Mouse (Mus musculus) left cerebral cortex, postnatal 14 days (tissue): ENCODE data around the gene Slc25a31. TPM values are rescaled to one million over a fixed set of nuclear protein-coding genes. Genes with fewer than 3 reads are reported as not detected.

Experiments used
- DNase-seq, 2 experiments: peaks; one replicate each; pipeline ENCODE4 v3.0.0; 2021 to 2022; ENCODE audit warnings: low spot score in 2 of 2, mixed read lengths in 1 of 2
- intact Hi-C: fragments of 180-260 bp; cut with DNase I; formaldehyde crosslinking; loops from one replicate; pipeline ENCODE4 v1.15.1; 2025
- long read RNA-seq, 2 experiments: library from polyadenylated mRNA; stranded (forward); transcript quantifications; one replicate each; pipeline ENCODE4 v2.0.0; 2021
- total RNA-seq, 2 experiments: library from RNA; stranded (reverse); gene quantifications; 2 replicates each; pipeline ENCODE4 v1.2.3; 2021

Slc25a31 gene
- total RNA-seq, result not detected
- long read RNA-seq, experiment 1, result 0 reads
- long read RNA-seq, experiment 2, result 0 reads

DNA sequence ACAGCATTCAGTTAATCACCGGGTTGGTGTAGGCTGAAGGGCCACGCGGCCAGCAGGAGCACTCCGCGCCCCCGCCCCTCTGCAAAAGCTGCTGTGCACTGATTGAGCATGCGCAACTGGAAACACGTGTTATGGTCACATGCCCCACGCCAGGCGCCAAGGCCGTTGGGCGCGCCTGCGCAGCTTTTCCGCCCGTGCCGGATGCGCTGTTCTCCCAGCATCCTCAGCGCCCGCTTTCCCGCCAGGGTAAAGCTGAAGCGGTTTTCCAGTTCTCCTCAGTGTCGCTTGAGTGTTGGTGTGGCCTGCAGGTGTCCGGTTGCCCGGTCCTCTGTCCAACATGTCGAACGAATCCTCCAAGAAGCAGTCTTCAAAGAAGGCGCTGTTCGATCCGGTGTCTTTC, at the start of gene Slc25a31:
Slc25a31 (plus strand) TSS at position 201 of the 400 bp plus-strand sequence.
- intact Hi-C loops, result no loop called here
- no peak for DNase-seq

DNA sequence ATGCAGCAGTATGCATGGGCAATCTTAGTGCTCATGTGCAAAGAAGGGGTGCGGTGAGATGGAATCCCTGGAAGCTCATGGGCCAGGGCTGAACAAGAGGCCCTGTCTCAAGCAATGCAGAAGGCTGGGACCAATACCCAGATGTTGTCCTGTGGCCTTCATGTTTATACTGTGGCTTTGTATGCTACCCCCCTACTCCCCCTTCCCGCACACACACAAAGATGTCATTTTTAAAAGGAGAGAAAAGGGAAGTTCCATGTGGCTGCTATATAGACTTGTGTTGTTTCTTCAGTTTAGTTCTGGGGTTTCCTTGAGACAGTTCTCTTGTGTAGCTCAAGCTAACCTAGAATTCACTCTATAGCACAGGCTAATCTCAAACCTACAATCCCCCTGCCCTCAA, 48.4 kb upstream of the Slc25a31 start:
- intact Hi-C loops, result no loop called here
- DNase-seq, result no peak

DNA sequence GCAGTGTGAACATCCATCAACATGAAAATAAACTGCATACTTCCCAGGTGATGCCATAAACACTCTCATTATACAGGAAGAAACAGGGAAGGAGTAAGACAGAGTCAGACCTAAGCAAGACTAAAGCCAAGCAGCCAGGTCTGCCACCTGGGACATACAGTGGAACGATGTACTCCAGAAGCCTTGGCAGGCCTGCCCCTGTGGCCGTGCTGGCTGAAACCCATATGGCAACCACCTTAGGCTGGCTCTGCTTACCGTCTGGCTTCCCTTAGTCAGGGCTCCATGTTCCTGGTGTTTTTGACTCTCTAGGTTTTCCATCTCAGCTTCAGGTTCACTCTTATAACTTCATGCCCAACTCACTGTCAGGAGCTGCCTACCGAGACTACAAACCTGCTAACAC, 42.5 kb upstream of the Slc25a31 start:
- intact Hi-C loops, result no loop called here
- no peak for DNase-seq

DNA sequence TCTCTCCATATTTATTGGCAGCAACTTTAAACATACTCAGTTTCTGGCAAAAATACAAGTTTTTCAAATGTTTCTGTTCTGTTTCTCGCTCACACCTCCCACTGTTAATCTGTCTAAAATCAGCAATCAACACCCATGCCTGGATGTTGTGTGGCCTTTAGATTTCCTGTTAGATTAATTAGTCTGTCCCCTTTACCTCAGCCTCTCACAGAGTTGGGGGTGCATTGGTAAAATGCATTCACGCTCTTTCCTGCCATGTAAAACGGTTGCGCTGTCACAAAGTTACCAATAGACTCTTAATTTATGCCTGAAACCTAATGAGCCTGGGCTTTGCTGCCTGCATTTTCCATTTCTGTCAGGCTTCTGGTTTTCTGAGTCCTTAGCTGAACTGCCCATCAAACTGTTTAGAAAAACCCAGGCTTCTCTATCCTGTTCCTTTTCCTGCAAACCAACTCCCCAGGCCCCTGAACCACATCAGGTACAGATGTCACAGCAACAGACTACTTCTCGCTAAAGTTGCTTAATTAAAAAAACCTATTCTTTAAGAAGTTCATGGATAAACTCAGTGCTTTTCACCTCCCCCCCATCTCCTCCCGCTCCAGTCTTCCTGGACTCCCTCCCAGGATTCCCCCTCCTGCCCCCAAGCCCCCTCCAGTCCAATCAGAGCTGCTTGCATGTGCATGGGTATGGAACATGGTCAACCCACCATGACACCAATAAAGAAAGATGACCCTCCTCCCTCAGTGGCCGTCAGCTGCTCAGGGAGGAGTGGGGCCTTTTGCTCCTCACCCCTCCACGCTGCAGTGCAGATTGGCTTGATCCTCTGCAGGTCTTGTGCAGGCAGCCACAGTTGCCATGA, 41.6 kb upstream of the Slc25a31 start:
- intact Hi-C loops, result no loop called here
- DNase-seq, result no peak

DNA sequence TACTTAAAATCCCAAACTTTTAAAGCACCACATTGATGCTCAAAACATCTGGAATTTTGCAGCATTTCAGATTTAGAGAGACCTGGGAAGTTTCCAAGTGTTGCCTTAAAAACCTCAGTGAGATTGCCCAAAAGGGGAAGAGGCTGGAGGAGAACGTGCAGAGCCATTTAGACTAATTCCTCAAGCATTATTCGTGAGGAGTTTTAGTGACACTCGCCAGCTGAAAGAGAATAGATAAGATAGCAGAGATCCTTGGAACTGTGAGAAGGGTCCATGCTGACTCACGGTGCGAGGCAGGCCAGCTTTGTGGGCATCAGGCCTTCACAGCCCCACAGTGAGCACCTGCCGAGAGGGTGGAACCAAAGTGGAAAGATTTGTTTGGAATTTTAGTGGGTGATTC, 39.8 kb upstream of the Slc25a31 start:
- DNase-seq, result no peak
- intact Hi-C loops, result no loop called here

DNA sequence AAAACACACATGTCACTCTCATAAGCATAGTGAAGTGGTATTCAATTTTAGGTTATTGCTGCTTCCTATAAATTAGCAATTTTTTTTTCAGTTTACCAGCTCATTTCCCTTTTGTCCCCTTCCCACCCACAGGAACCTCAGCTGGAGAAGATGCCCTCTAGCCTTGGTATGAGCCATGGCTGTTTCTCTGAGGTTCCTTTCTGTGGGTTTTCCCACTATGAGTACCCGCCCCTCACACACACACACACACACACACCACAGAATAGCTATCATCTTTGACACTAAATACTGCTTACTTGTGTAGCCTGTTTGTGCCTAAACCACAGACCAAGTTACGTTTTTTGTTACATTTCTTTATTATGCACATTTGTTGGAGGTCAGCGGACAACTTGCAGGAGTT, 39.3 kb upstream of the Slc25a31 start:
- no peak for DNase-seq
- intact Hi-C loops, result no loop called here

DNA sequence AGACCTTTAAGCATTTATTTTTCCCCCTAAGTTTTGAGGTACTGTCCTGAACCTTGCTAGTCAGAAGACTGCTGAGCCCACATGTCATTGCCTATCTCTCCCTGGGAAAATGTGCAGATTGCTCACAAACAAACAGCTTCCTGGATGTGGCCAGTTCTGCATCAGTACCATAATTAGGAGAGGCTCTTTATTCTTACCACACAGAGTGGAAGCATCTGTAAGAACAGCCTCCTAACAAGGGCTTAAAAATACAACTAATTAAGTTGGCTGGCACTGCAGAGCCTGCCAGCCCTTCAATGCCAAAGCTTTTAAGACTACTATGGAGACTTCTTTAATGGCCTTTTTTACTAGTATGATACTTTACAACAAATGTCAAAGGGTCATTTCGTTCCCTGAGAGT, 35.1 kb upstream of the Slc25a31 start:
- no peak for DNase-seq
- intact Hi-C loops, result no loop called here

DNA sequence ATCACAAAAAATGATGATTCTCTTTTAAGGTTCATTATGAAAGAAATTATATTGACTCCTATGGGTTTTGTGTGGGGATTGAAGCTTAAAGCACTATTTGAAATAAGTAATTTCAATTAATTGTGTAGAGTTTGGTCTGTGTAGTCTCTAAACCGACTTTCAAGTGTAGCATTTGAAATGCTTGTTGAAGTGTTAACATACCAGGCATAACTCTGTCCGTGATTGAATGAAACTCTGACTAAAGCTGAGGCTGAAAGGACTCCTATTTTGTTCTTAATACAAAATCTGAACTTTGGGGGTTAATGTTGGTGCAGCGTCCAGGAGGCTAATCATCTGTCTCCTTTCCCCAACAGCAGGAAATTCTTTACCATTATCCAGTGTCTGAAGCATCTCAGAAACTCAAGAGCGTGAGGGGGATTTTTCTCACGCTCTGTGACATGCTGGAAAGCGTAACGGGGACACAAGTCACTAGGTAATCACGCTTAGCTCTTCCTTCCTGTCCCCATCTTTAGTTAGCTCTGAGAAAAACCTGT, 33.7 kb upstream of the Slc25a31 start:
- DNase-seq, result no peak
- intact Hi-C loops, result no loop called here

DNA sequence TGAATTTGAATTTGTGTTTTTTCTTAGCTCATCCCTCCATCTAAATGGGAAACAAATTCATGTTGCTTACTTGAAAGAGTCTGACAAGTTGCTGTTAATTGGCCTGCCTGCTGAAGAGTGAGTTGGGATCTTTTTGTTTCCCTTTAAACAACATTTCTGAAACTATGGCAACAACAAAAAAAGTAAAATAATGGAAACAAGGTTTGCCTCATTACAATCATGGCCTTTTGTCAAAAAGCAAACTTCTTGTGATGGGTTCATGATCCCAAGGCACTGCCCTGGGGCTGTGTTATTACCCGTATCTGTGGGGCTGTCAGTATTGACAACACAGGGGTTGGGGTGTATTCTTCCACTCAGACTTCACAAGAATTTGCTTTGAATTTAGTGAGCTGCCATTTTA, 29.8 kb upstream of the Slc25a31 start:
- intact Hi-C loops, result no loop called here
- DNase-seq, result no peak

DNA sequence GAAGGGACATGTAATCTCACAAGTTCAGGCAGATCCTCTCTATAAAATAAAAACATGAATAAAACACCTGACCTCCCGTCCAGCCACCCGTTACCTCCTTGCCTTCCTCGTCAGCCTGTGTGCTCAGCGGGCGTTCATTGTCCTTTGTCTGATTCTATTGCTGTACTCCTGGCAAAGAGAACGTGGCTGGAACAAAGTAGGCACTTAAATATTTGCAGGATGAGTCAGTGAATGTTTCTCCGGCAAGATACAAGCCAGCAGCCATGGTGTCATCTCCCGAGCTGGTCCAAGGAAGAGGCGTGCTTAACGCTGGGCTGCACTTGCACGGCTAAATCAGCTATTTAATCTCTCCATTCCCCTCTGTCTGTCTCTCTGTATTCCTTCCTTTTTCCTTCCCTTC, 26.3 kb upstream of the Slc25a31 start:
- intact Hi-C loops, result no loop called here
- DNase-seq, result no peak

DNA sequence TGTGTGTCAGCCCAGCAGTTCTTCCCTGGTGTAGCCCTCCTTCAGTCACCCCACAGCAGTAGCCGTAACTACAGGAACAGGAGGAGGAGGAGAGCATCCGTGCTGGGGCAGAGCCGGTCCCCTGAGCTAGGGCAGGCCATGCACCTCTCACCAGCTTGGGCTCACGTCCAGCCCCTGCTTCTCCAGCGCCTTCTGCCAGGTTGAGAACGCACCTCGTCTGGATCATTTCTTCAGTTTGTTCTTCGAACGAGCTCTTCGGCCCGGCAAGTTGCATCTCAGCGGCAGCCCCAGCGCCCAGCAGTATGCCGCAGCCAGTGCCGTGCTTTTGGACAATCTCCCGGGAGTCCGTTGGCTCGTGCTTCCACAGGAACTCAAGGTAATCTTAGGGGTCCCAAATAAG, 25.5 kb upstream of the Slc25a31 start:
- intact Hi-C loops, result no loop called here
- no peak for DNase-seq

DNA sequence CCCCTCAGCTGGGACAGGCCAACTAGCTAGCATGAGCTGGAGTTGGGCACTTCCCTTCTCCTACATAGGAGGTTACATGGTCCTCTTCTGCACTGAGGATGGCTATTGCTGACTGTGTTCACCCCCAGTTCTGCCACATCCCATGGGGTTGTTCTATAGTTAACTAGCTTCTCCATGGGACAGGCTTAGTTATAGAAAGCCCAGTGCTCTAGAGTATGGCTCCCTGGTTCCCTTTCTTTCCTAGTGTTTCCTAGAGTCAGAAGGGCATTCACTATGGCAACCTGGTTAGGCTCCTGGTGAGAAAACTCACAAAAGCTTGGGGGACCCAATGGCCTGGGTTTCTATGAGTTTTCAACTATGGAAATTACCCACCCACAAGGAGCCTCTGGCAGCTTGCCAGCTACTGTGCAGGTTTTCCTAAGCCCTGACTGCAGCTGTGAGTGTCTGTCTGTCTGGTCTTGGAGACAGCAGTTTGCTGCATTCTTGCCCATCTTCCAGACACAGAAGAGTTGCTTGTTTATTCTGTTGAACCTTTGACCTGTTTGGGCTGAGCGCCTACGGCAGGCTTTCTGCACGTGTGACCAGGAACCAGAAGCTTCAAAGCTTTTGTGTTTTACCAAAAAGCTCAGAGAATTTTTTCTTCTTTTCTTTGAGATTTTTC, 22.7 kb upstream of the Slc25a31 start:
- peak in 1 of 2 experiments; percentile 32 for DNase-seq
- intact Hi-C loops, result no loop called here

DNA sequence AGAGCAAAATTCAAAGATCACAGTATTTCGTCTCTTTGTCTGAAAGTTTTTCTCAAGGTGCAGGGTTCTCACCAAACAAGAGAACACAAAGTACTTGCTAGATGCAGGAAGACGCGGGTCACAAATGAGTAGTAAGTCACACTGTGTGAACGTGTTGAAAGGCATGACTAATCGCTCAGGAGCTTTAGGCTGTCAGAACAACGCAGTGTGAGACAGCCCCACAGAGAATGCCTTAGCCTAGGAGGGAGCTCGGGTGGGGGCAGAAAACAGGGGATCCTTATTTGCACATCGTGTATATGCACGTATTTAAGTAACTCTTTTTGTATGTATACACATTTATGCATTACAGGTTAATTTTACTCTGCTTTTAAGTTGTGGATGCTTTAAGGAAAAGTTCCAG, 21.8 kb upstream of the Slc25a31 start:
- intact Hi-C loops, result no loop called here
- DNase-seq, result no peak

DNA sequence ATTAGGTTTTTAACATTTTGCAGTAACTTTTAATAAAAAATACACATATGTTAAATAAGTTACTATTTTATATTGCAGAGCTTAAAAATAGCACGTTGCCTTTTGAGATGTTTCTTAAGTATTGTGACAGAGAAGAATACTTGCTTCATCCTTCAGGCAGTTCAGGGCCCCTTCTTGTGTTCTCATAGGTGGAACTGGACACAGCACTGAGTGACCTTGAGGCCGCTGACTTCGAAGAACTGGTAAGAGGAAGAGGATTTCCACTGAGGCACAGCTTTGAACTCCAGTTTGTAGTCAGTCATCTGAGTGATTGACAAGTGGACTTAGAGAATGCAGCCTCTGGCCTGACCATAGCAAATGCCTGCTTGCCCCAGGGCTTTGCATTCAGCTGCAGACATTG, 21.1 kb upstream of the Slc25a31 start:
- intact Hi-C loops, result no loop called here
- DNase-seq, result no peak

DNA sequence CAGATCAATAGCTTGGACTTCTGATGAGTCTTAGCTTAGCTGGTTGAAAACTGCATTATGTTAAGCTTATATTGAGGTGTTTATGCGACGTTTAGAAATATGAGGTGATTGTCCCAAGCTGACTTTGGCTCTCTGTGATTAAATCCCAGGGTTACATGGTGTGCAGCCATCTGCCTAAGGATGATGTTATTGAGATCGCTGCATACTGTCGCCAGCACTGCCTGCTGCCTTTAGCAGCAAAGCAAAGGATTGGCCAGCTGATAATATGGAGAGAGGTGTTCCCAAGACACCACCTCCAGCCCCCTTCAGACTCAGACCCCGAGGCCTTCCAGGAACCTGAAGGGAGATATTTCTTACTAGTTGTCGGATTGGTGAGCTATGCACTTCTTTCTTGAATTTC, 17.1 kb upstream of the Slc25a31 start:
- DNase-seq, result no peak
- intact Hi-C loops, result no loop called here

DNA sequence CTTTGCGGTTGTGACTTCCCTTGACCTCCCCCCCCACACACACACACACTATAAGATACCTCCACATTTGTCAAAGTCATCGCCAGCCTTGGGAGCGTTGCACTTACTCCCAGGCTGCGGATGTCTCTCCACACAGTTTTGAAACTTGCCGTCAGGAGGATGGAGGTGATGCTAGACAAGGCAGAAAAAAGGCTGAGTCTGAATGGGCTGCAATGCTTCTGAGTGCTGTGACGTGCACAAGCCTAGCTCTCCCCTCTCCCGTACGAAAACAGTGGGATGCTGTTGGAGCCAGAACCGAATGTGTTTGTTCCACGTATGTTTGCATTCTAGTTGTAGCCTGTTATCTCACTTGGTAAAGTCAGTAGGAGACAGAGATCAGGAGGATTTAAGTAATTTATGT, 15.2 kb upstream of the Slc25a31 start:
- intact Hi-C loops, result no loop called here
- DNase-seq, result peak; percentile 8 to 22

DNA sequence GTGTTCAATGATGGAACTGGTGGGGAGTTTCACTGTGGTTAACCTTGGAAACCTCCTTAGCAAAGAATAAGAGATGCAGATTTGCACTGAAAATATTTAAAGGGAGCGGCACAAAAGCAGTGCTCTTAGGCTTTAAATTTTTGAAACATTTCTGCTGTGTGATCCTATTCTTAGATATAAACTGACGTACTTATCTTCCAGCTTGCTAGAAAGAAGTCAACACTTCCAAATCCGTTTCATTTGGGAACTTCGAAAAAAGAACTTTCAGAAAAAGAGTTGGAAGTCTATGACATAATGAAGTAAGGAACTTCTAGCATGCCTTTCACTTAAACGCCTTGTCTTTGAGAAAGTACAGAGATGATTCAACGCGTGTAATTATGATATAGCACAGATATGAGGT, 14.7 kb upstream of the Slc25a31 start:
- DNase-seq, result peak in 1 of 2 experiments; percentile 49
- intact Hi-C loops, result no loop called here

DNA sequence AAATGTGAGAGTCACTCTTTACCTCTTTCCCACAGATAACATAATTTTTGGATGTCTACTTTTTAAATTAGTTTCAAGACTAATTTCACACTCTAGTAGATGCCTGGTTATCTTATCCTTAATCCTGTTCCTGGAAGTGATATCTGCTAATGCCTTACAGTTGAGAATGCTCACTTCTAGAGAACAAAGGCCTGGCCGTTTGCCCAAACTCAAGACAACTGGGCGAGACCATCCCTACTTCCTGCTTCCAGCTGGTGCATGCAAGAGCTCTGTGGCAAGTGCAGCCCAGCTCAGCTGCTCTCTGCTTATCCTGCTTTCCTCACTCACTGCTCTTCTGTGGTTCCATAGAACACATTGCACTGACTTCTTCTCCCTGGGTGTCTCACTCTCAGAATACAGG, 14.2 kb upstream of the Slc25a31 start:
- DNase-seq, result peak in 1 of 2 experiments; percentile 14
- intact Hi-C loops, result no loop called here

DNA sequence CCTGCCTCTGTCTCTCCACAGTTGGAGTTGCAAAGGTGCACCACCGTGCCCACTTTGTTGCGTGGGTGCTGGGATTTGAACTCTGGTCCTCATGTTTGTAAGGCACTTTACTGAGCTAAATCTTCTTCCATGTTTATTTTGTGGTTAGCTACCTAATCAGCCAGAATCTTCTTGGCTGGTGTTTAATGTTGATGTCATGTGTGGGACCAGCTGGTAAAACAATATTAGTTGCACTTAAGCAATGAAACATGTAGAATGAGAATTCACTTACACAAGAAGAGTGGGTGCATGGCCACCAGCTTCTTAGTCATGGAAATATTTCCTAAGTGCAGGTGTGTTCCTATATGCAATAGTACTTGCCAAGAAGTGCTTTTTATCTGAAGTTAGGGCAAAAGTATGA, 13.5 kb upstream of the Slc25a31 start:
- no peak for DNase-seq
- intact Hi-C loops, result no loop called here

DNA sequence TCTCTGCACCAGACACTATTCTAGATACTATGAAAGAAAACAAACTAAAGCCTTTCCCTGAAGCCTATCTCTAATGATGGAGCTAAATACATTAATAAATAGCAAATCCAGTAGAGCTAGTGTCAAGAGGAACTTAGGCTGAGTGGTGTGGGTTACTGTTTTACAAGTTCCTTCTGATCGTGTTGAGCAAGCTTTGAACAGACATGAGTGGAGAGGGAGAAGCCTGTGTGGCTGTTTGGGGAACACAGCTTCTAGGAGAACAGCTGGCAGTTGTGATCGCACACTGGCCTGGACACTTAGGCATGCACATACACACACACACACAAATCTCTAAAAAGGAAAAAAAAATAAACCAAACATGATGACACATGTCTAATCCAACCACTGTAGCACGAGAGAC, 9.8 kb upstream of the Slc25a31 start:
- intact Hi-C loops, result no loop called here
- DNase-seq, result no peak
